Mouse (Mus musculus) cerebellum, adult 2 months (tissue): ENCODE measurements around the gene Tstd1. TPM values are rescaled to one million over a fixed set of nuclear protein-coding genes. Genes with fewer than 3 reads are reported as not detected.

Experiments
- DNase-seq, 2 experiments: peaks; one replicate each; pipeline ENCODE4 v3.0.0; 2021
- H3K27ac ChIP-seq: fragments of 200-500 bp; 2 replicates; pipeline ENCODE4 v1.5.1; 2012; ENCODE audit warnings: low read length, control low read depth, inconsistent platforms; ENCODE audit not compliant: insufficient read depth
- H3K27me3 ChIP-seq: fragments of 200-500 bp; 2 replicates; pipeline ENCODE4 v1.6.1; 2012; ENCODE audit warnings: inconsistent platforms, mild to moderate bottlenecking, low read length, moderate library complexity; ENCODE audit not compliant: control insufficient read depth, insufficient read depth
- H3K4me1 ChIP-seq: fragments of 200-500 bp; 2 replicates; pipeline ENCODE4 v1.6.1; 2011; ENCODE audit warnings: low read length; ENCODE audit not compliant: control insufficient read depth, insufficient read depth
- H3K4me3 ChIP-seq: fragments of 200-500 bp; replicated peaks from 2 replicates; pipeline ENCODE3; 2011; ENCODE audit warnings: mild to moderate bottlenecking, low read depth, low read length, control low read depth; ENCODE audit not compliant: insufficient read depth
- CTCF ChIP-seq: fragments of 200-500 bp; IDR thresholded peaks from 2 replicates; pipeline ENCODE4 v1.5.1; 2011; ENCODE audit warnings: low read depth, mild to moderate bottlenecking, control low read depth, low read length, moderate library complexity, borderline replicate concordance; ENCODE audit not compliant: insufficient read depth
- POLR2A ChIP-seq: fragments of 200-500 bp; IDR thresholded peaks from 2 replicates; pipeline ENCODE4 v1.6.1; 2011; ENCODE audit warnings: low read length, control low read depth, borderline replicate concordance; ENCODE audit not compliant: insufficient read depth
- WGBS: fragments of 180-500 bp; shearing (Covaris S2); methylation state at CpG from one replicate; pipeline ENCODE4 v1.1.7; 2018; 5-methylcytosine and 5-hydroxymethylcytosine counted together
- polyA plus RNA-seq: library from polyadenylated mRNA; depleted of rRNA; stranded (reverse); fragments of >200 nt; gene quantifications from 2 replicates; pipeline ENCODE4 v1.2.3, GENCODE M21; 2012

The Tstd1 gene
- polyA plus RNA-seq, 1 experiment = 2.2 TPM

DNA sequence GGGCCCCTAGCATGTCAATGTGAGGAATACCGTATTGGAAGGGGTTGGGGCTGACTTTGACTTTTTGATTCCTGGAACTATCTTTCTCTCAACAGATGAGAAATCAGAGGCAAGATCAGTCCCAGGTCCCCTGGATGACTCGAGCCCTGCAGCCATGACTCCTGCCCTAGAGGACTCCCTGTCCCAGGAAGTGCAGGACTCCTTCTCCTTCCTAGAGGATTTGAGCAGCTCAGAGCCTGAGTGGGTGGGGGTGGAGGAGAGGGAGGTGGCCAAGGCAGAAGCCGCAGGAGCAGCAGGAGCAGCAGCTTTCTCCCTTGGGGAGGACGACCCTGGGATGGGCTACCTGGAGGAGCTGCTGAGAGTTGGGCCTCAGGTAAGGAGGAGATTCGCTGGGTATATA, 11.4 kb upstream of the Tstd1 start:
- Histone ChIP-seq H3K27me3 (no peaks in the 10 kb centered on the region), H3K27ac (no peak overlapping the region), H3K4me1 (no peaks in the 10 kb centered on the region), H3K4me3 (no peak overlapping the region)
- DNase-seq = no peak
- TF ChIP-seq CTCF (no peak), POLR2A (no peak)
- 77% methylated on average over 5 of the region's 5 CpGs for WGBS

DNA sequence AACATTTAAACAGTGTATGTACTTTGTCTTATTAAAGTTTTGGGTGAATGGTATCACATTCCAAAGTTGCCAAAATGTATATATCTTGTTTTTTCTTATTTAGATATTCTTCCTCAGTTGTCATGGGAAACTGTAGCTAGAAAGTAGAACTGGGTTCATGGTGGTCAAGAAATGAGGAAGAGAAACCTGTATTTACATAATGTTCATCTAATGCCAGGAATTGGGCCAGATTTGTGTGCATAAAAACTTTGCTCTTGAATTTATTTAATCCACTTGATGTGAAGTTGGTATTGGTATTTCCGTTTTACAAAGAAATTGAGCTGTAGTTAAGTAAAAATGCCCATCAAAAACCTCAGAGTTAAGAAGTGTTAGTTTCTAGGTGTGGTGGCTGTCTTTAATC, 8.4 kb upstream of the Tstd1 start:
- no peaks in the 10 kb centered on the region; the same call in 1 of the 2 replicates for H3K4me1 ChIP-seq
- no peak for DNase-seq
- H3K27me3 ChIP-seq = no peaks in the 10 kb centered on the region
- H3K4me3 ChIP-seq = no peak overlapping the region
- H3K27ac ChIP-seq = no peak overlapping the region
- no peak for TF ChIP-seq POLR2A
- WGBS = 84% methylated on average over 1 of the region's 1 CpGs

- Histone ChIP-seq H3K4me3 (peak within 1 kb of the TSS; percentile 81), H3K27me3 (no peaks in the 10 kb centered on the region), H3K27ac (peak within 1 kb of the TSS; percentile 72), H3K4me1 (no peaks in the 10 kb centered on the region; the same call in 1 of the 2 replicates)
- DNase-seq = peak; percentile 95
- WGBS = 1% methylated on average over 36 of the region's 36 CpGs
- TF ChIP-seq CTCF (no peak), POLR2A (peak; percentile 42; the same call in 1 of the 2 replicates)
Observed at GRCm38 (mm10) chr1:171410947-171411484, 7.7 kb upstream of the Tstd1 start, which contains the start of gene Usf1. Usf1 (plus strand) TSS chr1:171411313.

DNA sequence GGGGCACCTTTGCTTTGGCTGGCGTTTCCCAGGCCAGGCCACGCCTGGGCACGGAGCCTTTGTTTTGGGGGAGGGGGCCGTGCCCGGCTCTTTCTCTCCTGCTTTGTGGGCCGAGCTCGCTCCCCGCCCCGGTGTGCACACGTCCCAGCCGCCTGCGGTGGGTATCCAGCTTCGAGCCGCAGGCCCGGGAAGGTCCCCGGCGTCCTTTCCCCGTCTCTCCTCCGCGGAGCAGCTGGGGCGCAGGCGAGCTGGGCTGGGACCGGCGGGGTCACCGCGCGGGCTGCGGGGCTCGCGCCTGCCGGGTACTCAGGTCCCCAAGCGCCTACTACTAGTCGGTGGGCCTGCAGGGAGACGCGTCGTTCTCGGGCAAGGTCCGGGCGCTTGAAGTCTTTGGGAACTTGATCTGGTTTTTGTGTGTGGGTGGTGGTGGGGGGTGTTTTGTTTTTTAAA, 7.2 kb upstream of the Tstd1 start:
- no peak for DNase-seq
- Histone ChIP-seq H3K27me3 (no peaks in the 10 kb centered on the region), H3K4me3 (peak overlapping the region; percentile 81), H3K4me1 (no peaks in the 10 kb centered on the region; the same call in 1 of the 2 replicates), H3K27ac (peak overlapping the region; percentile 72; the same call in 1 of the 2 replicates)
- 1% methylated on average over 39 of the region's 39 CpGs for WGBS
- TF ChIP-seq POLR2A = no peak

DNA sequence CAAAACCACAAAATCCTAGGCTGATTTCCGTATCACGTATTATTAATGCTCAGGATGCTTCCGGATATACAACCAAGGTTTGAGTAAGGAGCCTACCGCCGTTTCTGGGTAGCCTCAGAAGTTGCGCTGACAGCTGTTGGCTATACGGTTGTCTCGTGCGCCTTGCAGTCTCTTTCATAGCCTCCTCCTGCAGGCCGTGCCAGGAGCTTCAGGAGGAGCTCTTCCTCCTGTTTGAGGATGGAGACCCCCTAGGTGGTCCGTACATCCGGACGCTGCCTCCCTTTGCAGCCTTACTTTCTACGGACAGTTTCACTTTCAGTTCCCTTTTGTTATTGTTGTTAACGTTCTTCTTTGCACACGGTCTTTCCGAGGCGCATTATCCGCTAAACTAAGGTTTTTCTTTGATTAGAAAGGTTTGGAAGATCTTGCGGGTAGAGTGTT, 6.7 kb upstream of the Tstd1 start:
- WGBS = under 1% methylated on average over 20 of the region's 20 CpGs
- TF ChIP-seq CTCF (no peak), POLR2A (no peak)

GRCm38 (mm10) chr1:171412446-171412845, 6.2 kb upstream of the Tstd1 start:
- H3K27me3 ChIP-seq = no peaks in the 10 kb centered on the region
- no peak overlapping the region for H3K27ac ChIP-seq
- DNase-seq = no peak
- H3K4me3 ChIP-seq = peak overlapping the region; percentile 81
- WGBS = 22% methylated on average over 3 of the region's 3 CpGs
- no peak for TF ChIP-seq POLR2A
- no peak for TF ChIP-seq CTCF
- no peaks in the 10 kb centered on the region; the same call in 1 of the 2 replicates for H3K4me1 ChIP-seq

More for the DNA sequence above, 6.7 kb upstream of the Tstd1 start:
- Histone ChIP-seq H3K27me3 (no peaks in the 10 kb centered on the region), H3K4me1 (no peaks in the 10 kb centered on the region; the same call in 1 of the 2 replicates), H3K4me3 (peak overlapping the region; percentile 81), H3K27ac (0 out of 2 replicates have a peak overlapping the region, but pooled peaks have one; percentile 72)
- DNase-seq = peak; percentile 24 to 34

- TF ChIP-seq POLR2A = no peak
- no peak for TF ChIP-seq CTCF
- WGBS = 63% methylated on average over 8 of the region's 8 CpGs
- no peak overlapping the region for H3K27ac ChIP-seq
- no peak for DNase-seq
- no peaks in the 10 kb centered on the region; the same call in 1 of the 2 replicates for H3K4me1 ChIP-seq
- H3K4me3 ChIP-seq = no peak overlapping the region
- H3K27me3 ChIP-seq = no peaks in the 10 kb centered on the region
Observed at GRCm38 (mm10) chr1:171413608-171414007, 5.1 kb upstream of the Tstd1 start.

DNA sequence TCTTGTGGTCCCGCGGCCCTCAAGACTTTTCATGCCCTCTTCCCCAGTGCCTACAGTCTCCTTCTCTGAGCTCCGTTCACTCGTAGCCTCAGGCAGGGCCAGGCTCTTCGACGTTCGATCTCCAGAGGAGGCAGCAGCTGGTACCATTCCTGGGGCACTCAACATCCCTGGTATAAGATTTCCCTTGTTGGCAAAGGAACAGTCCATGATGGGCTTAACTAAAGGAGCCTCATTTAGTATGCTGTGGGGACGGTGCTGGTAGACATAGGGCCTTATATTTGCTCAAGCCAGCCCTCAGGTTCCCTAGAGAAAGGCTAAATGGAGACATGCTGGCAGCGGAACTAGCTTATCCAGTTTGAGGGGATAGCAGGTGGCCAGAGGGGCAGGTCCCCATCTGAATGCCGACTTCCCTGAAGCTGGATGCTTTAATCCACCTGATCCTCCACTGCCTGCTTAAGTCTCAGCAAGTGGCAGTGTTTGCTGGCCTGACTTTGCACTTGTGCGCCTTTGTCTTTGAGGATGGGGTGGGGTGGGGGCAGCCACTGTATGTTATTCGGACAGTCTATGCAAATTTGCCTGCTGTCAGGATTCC, 715 bp downstream of the Tstd1 start:
- no peak overlapping the region for H3K4me3 ChIP-seq
- TF ChIP-seq POLR2A (no peak), CTCF (no peak)
- H3K4me1 ChIP-seq = no peaks in the 10 kb centered on the region
- H3K27ac ChIP-seq = no peak overlapping the region
- H3K27me3 ChIP-seq = no peaks in the 10 kb centered on the region
- WGBS = 41% methylated on average over 12 of the region's 12 CpGs
- no peak for DNase-seq
